Mouse (Mus musculus) hindbrain, embryonic 13.5 days (tissue): ENCODE data around the gene Ptprt. TPM values are rescaled to one million over a fixed set of nuclear protein-coding genes. Genes with fewer than 3 reads are reported as not detected.

Experiments used
- ATAC-seq: fragments of 200-750 bp; cut with Nextera tagmentation; 2 replicates; pipeline ENCODE4 v1.8.0; 2017; ENCODE audit warnings: moderate TSS enrichment; ENCODE audit not compliant: low FRiP score
- H3K27ac ChIP-seq: fragments of 300-500 bp; sonication (generic); 2 replicates; pipeline ENCODE4 v1.5.1; 2015; ENCODE audit warnings: inconsistent platforms, mild to moderate bottlenecking, moderate library complexity
- H3K27me3 ChIP-seq: fragments of 300-500 bp; sonication (generic); 2 replicates; pipeline ENCODE4 v1.6.1; 2015; ENCODE audit warnings: mild to moderate bottlenecking, inconsistent platforms
- H3K36me3 ChIP-seq: fragments of 300-500 bp; sonication (generic); 2 replicates; pipeline ENCODE4 v1.6.1; 2015; ENCODE audit warnings: mild to moderate bottlenecking, inconsistent platforms
- H3K4me1 ChIP-seq: fragments of 300-500 bp; sonication (generic); replicated peaks from 2 replicates; pipeline ENCODE4 v1.6.1; 2015; ENCODE audit warnings: inconsistent platforms
- H3K4me2 ChIP-seq: fragments of 300-500 bp; sonication (generic); 2 replicates; pipeline ENCODE4 v1.6.1; 2015; ENCODE audit warnings: inconsistent platforms, mild to moderate bottlenecking, moderate library complexity
- H3K4me3 ChIP-seq: fragments of 300-500 bp; sonication (generic); 2 replicates; pipeline ENCODE4 v1.5.1; 2015; ENCODE audit warnings: mild to moderate bottlenecking, inconsistent platforms
- H3K9ac ChIP-seq: fragments of 300-500 bp; sonication (generic); 2 replicates; pipeline ENCODE4 v1.6.1; 2015; ENCODE audit warnings: mild to moderate bottlenecking, inconsistent platforms
- H3K9me3 ChIP-seq: fragments of 300-500 bp; sonication (generic); 2 replicates; pipeline ENCODE4 v1.6.1; 2016; ENCODE audit warnings: inconsistent platforms
- WGBS: fragments of 180-500 bp; shearing (Covaris S2); methylation state at CpG from one replicate; pipeline ENCODE4 v1.1.7; 2015; 5-methylcytosine and 5-hydroxymethylcytosine counted together
- polyA plus RNA-seq: library from polyadenylated mRNA; unstranded; fragments of >200 nt; fragmentation: Nextera tagmentation; extraction: Ambion mirVana; gene quantifications from 2 replicates; pipeline ENCODE4 v1.2.1, GENCODE M21; 2015

Gene Ptprt
- polyA plus RNA-seq, 1 experiment from 2014 or later: 8.4 TPM

DNA sequence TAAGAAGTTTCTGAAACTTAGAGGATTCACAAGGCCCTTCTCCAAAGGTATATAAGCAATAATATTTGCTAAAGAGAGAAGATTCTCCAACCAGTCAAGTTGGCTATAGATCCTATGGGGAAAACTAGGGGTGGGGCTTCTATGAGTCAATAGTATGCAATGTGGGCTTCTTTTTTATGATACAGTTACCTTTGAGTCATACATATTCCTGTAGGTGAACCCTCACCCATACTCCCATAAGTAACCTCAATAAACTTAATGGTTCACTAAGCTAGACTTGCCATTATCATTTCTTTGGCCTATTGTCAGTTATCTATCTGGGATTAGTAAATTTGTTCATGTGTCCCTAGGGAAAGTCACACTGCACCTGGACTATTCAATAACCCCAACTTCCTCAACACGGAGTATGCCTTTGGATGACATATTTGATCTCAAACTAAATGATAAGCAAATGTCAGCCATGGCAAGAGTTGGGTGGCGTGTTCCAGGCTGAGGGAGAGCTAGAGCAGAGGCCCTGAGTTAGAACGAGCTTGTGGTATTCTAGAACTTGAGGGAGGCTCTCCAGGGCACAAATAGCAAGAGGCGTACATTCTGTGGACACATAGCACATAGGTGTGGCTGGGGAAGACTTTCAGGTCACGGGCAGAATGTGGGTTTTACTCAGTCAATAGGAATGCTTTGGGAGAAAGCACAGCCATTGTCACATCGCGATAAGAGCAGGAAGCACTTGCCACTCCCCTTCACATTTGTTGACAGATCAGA is 1067.4 kb downstream of the Ptprt start:
- Histone ChIP-seq H3K27ac (no peak overlapping the region), H3K9ac (no peak overlapping the region), H3K9me3 (no peaks in the 10 kb centered on the region), H3K36me3 (no peaks in the 10 kb centered on the region), H3K4me1 (no peaks in the 10 kb centered on the region), H3K4me3 (no peak overlapping the region), H3K27me3 (no peaks in the 10 kb centered on the region), H3K4me2 (no peak overlapping the region)
- ATAC-seq: no peak
- 93% methylated on average over 7 of the region's 7 CpGs for WGBS

DNA sequence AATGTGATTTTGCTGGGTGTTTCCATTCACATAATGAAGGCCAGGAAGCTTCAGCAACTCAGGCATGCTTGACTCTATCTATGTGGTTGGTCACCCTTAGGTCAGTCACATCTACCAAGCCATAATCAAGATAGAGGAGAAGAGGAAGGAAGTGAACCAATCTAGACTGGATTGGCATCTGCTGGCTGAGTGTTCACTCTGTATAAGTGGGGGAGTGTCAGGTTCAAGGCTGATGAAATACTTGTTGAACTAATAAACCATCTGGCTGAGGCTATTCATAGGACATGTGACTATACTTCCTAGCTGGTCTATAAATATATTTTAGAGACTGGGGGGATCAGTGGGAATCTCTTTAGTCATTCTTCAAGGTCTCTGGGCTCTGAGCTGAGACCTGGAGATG is 1086.5 kb downstream of the Ptprt start:
- H3K4me1 ChIP-seq: 0 out of 2 replicates have a peak, but pooled peaks cover 2% of the 10 kb centered on the region

DNA sequence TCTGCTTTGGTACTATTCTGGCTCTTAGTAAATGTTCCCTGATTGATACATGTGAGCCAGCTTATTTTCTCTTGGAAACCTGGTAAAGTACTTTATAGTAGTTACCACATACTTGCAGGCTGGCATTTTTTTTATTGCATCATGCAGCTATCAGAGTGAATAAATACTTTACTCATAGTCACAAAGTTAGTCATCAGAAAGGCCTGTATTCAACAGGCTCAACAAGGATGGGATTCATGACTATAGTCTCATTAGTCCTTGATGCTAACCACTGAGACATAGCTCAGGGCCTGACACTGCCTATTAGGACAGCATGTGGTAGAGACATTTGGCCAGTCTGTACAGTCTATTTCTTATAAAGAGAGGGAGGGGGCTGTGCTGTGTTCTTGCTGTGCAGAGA is 1088.7 kb downstream of the Ptprt start:
- no peak for ATAC-seq
- no peak overlapping the region for H3K27ac ChIP-seq

More for the DNA sequence above, 1086.5 kb downstream of the Ptprt start:
- ATAC-seq: no peak
- H3K4me3 ChIP-seq: no peak overlapping the region
- no peak overlapping the region for H3K27ac ChIP-seq
- H3K9me3 ChIP-seq: no peaks in the 10 kb centered on the region
- H3K27me3 ChIP-seq: no peaks in the 10 kb centered on the region
- H3K4me2 ChIP-seq: no peak overlapping the region
- no peaks in the 10 kb centered on the region for H3K36me3 ChIP-seq
- H3K9ac ChIP-seq: no peak overlapping the region

DNA sequence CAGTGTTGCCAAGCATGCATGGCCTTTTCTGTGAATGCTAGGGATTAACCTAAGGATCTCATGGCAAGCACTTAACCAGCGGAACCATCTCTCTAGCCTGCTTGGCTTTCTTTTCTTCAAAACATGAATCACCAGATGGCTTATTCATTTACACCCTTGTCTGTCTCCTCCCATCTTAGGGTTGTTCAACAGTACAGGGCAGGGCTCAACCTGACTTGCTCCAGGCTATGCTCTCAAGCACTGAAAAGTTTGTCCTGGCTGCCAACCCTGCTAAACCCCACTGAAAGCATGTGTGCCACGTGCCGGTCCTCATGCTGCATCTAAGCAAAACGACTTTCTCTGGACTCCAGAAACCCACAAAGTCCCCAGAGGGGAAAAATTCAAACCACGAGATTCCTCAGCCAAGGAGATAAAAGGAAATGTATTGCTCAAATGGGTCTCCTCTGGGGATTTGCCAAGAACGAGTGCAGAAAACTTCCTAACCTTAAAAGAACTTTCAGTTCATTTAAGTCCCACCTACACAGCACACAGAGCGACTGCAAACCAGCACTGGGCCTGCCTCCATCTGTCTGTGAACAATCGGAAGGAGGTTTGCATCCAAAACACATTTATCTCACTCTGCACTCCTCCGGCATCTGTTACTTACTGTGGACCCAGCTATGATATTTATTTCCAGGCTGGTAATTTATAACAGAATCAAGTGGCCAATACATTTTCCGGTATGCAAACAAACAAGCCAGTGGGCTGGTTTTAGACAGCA is 1090.5 kb downstream of the Ptprt start:
- no peak for ATAC-seq
- H3K4me2 ChIP-seq: no peak overlapping the region
- no peak overlapping the region for H3K9ac ChIP-seq
- H3K4me1 ChIP-seq: 0 out of 2 replicates have a peak, but pooled peaks cover 2% of the 10 kb centered on the region
- whole genome bisulfite sequencing: 73% methylated on average over 10 of the region's 10 CpGs
- no peak overlapping the region for H3K27ac ChIP-seq
- H3K4me3 ChIP-seq: no peak overlapping the region
- H3K9me3 ChIP-seq: no peaks in the 10 kb centered on the region
- H3K27me3 ChIP-seq: no peaks in the 10 kb centered on the region
- H3K36me3 ChIP-seq: no peaks in the 10 kb centered on the region

More for the DNA sequence above, 1088.7 kb downstream of the Ptprt start:
- no peak overlapping the region for H3K9ac ChIP-seq
- no peaks in the 10 kb centered on the region for H3K36me3 ChIP-seq
- no peaks in the 10 kb centered on the region for H3K27me3 ChIP-seq
- no peaks in the 10 kb centered on the region for H3K9me3 ChIP-seq
- H3K4me2 ChIP-seq: no peak overlapping the region
- H3K4me1 ChIP-seq: 0 out of 2 replicates have a peak, but pooled peaks cover 2% of the 10 kb centered on the region
- H3K4me3 ChIP-seq: no peak overlapping the region

DNA sequence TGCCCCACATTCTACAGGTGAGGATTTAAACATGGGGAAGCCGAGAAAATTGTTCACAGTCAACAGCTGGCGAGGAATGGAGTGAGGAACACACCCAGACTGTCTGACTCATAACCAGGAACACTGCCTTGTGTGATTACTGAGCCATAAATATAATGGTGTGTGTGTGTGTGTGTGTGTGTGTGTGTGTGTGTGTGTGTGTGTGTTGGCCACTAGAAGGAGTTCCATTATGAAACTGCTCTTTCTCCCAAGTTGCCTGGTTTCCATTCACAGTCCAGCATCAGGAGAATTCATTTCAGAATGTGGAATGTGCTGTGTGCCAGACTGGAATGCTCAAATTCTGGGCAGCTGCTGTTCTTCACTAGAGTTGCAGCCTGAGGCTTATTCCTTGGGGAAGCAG is 1099.4 kb downstream of the Ptprt start:
- H3K4me3 ChIP-seq: no peak overlapping the region
- no peak overlapping the region for H3K4me2 ChIP-seq
- H3K27me3 ChIP-seq: no peaks in the 10 kb centered on the region
- no peaks in the 10 kb centered on the region for H3K4me1 ChIP-seq
- H3K27ac ChIP-seq: no peak overlapping the region
- H3K36me3 ChIP-seq: no peaks in the 10 kb centered on the region
- no peak for ATAC-seq
- H3K9me3 ChIP-seq: no peaks in the 10 kb centered on the region
- 90% methylated on average over 2 of the region's 2 CpGs for WGBS
- no peak overlapping the region for H3K9ac ChIP-seq

DNA sequence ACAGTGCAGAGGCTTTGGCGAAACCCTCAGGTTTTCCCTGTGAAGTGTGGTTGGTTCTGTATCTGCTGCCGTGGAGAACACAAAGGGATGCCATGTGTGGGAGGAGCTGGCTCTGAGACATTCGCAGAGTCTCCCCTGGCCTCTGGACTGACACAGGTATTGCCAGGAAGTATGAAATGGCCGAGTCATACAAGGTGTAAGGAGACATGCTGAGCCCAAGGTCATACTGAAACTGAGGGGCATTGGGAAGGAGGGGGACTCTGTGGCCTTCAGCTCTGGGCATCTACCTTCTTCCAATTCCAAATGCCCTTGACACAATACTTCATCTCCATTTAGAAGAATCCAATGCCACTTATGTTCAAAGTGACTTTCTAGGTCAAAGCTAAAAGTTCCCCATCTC is 1103.1 kb downstream of the Ptprt start:
- Histone ChIP-seq H3K36me3 (no peaks in the 10 kb centered on the region), H3K4me3 (no peak overlapping the region), H3K27ac (no peak overlapping the region), H3K9me3 (no peaks in the 10 kb centered on the region), H3K9ac (no peak overlapping the region), H3K4me2 (no peak overlapping the region), H3K4me1 (no peaks in the 10 kb centered on the region), H3K27me3 (no peaks in the 10 kb centered on the region)
- no peak for ATAC-seq
- WGBS: 75% methylated on average over 4 of the region's 4 CpGs

DNA sequence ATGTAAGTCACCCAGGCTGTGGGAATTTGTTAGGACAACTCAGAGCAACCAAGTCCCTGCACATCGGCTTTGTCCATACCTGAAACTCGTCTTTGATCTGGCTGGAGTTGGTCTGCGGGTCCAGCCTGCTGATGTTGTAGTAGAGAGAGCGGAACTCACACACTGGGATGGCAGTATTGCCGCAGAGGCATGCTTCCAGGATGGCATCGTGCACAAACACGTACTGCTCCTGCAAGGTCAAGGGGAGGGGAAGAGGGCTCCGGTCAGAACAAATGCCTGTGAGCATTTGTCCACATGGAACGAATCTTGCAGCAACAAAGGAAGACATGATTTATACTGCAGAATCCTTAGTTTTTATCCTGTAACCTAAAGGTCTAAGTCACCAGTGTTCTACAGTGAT is 1107.3 kb downstream of the Ptprt start:
- Histone ChIP-seq H3K4me3 (no peak overlapping the region), H3K4me2 (no peak overlapping the region), H3K36me3 (no peaks in the 10 kb centered on the region), H3K27me3 (no peaks in the 10 kb centered on the region), H3K27ac (no peak overlapping the region), H3K9ac (no peak overlapping the region), H3K9me3 (no peaks in the 10 kb centered on the region), H3K4me1 (peaks cover 3% of the 10 kb centered on the region; the same call in 1 of the 2 replicates)
- no peak for ATAC-seq
- 92% methylated on average over 9 of the region's 9 CpGs for WGBS

DNA sequence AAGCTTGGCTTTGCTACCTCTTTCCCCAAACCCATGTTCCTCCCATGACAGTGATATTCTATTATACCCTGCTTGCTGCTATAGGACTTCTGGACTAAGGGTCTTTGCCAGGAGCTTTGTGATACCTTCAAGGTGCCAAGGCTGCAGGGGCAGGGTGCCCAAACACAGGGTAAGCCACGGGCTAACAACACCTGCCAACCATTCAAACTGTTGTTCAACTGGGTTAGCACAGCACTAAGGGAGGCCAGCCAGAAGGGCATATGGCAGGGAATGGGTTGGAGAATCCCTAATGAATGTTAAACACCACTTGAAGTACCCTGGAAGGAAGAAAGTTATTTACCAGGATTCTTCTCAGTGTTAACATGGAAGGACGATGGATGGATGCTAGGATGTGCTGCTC is 1108.9 kb downstream of the Ptprt start:
- Histone ChIP-seq H3K4me3 (no peak overlapping the region), H3K27ac (no peak overlapping the region), H3K27me3 (no peaks in the 10 kb centered on the region)

DNA sequence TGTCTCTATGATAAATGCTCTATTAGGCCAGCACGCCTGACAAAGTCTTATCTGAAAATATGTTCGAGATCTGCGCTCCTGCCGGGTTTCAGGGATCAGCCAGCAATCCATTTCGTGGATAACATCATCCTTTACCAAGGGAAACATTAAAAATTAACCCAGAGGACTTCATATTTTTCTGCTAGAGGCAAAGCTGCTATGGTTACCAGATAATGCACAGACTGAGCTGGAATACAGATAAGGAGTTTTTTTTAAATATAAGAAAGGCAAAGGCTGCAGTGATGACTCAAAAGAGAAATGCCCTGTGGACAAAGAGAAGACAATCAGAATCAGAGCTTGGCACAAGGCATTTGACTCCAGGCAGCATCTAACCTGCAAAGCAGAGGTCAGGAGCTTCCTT is 1111.4 kb downstream of the Ptprt start:
- ATAC-seq: no peak

More for the DNA sequence above, 1108.9 kb downstream of the Ptprt start:
- H3K4me1 ChIP-seq: peaks cover 3% of the 10 kb centered on the region; the same call in 1 of the 2 replicates
- H3K9ac ChIP-seq: no peak overlapping the region
- no peaks in the 10 kb centered on the region for H3K36me3 ChIP-seq
- WGBS: 88% methylated on average over 2 of the region's 2 CpGs
- no peak overlapping the region for H3K4me2 ChIP-seq
- ATAC-seq: no peak
- no peaks in the 10 kb centered on the region for H3K9me3 ChIP-seq

DNA sequence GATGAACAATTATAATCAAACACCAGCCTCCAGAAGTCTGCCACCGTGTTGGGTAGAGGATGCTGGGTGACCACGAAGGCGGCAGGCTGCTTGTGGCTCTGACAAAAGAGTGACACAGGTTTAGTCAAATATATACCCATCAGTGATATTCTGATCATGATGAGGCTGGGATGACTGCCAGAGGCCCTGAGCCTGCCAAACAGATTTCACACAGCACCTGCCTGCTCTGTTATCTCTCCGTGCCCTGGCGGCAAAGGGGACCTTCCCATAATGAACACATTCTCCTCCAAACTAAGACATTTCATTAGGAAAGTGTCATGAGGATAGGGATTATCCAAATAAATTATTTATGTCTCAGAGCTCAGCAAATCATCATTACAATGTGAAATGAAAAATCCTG is 1113.6 kb downstream of the Ptprt start:
- Histone ChIP-seq H3K9me3 (no peaks in the 10 kb centered on the region), H3K4me3 (no peak overlapping the region), H3K9ac (no peak overlapping the region), H3K27me3 (no peaks in the 10 kb centered on the region), H3K36me3 (no peaks in the 10 kb centered on the region), H3K4me2 (no peak overlapping the region), H3K27ac (no peak overlapping the region), H3K4me1 (peaks cover 3% of the 10 kb centered on the region; the same call in 1 of the 2 replicates)
- WGBS: 76% methylated on average over 5 of the region's 5 CpGs
- no peak for ATAC-seq

More for the DNA sequence above, 1111.4 kb downstream of the Ptprt start:
- H3K4me1 ChIP-seq: peaks cover 3% of the 10 kb centered on the region; the same call in 1 of the 2 replicates
- H3K4me3 ChIP-seq: no peak overlapping the region
- no peak overlapping the region for H3K4me2 ChIP-seq
- H3K27me3 ChIP-seq: no peaks in the 10 kb centered on the region
- no peaks in the 10 kb centered on the region for H3K36me3 ChIP-seq
- H3K9ac ChIP-seq: no peak overlapping the region
- H3K27ac ChIP-seq: peak overlapping the region; percentile 58; the same call in 1 of the 2 replicates
- no peaks in the 10 kb centered on the region for H3K9me3 ChIP-seq
- 70% methylated on average over 5 of the region's 5 CpGs for WGBS

DNA sequence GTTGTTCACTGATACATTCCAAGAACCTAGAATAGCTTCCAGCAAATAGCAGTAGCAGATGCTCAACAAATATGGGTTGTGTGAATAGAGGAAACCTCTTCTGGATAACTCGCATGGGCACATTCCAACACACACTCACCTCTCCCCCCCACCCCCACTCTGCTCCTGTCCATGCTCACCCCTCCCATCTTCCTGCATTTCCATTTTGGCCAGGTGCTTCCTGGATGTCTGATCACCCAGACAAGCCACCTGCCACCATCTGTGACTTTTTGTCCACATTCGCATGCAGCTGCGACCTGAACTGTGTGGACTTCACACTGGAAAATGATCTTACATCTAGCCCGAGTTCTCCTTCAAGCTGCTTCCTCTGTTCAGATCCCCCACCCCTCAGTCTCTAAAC is 1115.5 kb downstream of the Ptprt start:
- Histone ChIP-seq H3K4me1 (peaks cover 3% of the 10 kb centered on the region; the same call in 1 of the 2 replicates), H3K9ac (no peak overlapping the region), H3K4me2 (no peak overlapping the region), H3K36me3 (no peaks in the 10 kb centered on the region), H3K27me3 (no peaks in the 10 kb centered on the region), H3K4me3 (no peak overlapping the region), H3K27ac (no peak overlapping the region), H3K9me3 (no peaks in the 10 kb centered on the region)
- no peak for ATAC-seq
- 85% methylated on average over 4 of the region's 4 CpGs for WGBS

DNA sequence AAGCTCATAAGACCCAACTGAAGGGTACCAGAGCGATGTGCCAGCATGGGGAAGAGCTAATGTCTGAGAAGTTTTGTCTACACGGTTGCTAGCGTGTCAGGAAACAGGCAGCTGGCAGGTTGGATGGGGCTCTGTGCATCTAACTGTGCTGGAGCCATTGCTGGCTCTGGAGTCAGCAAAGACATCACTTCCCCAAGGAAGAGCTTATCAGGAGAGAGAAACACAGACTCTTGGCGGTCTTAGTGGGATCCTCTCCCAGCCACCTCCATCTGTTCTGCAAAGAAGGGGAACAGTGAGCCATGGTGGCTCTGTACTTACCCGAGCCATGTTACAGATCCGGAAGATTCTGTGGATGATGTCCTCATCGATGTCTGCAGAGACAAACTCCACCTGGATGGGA is 1126.8 kb downstream of the Ptprt start:
- H3K9me3 ChIP-seq: no peaks in the 10 kb centered on the region
- H3K27me3 ChIP-seq: no peaks in the 10 kb centered on the region
- H3K4me1 ChIP-seq: no peaks in the 10 kb centered on the region
- no peak for ATAC-seq
- H3K9ac ChIP-seq: no peak overlapping the region
- H3K36me3 ChIP-seq: no peaks in the 10 kb centered on the region
- H3K4me3 ChIP-seq: no peak overlapping the region
- H3K27ac ChIP-seq: no peak overlapping the region
- H3K4me2 ChIP-seq: no peak overlapping the region
- 88% methylated on average over 7 of the region's 7 CpGs for whole genome bisulfite sequencing
